Mouse (Mus musculus): ENCODE data around the gene Nup85. TPM values are rescaled to one million over a fixed set of nuclear protein-coding genes. Genes with fewer than 3 reads are reported as not detected.

Nup85 gene
- total and polyA plus RNA-seq, 2 experiments from 2014 or later, result 33.9 to 102 TPM

- no peak for DNase-seq (ENCODE audit: low spot score)
- 58% methylated on average over 4 of the region's 4 CpGs for WGBS
- no peak for ATAC-seq (ENCODE audit: insufficient read depth, low read depth)
- Histone ChIP-seq H3K9me3 (replicated peaks; ENCODE audit: control insufficient read depth, low read length) (0 out of 2 replicates have a peak, but pooled peaks cover 7% of the 10 kb centered on the region), H3K9ac (replicated peaks; ENCODE audit: low read depth, low read length) (no peak overlapping the region), H3K27ac (ENCODE audit: low read depth) (no peak overlapping the region), H3K27me3 (ENCODE audit: control insufficient read depth, insufficient read depth, low read length) (no peaks in the 10 kb centered on the region), H3K4me3 (ENCODE audit: low read depth, low read length) (no peak overlapping the region), H3K36me3 (replicated peaks; ENCODE audit: control insufficient read depth, insufficient read depth, low read length) (no peaks in the 10 kb centered on the region), H3K4me1 (ENCODE audit: control insufficient read depth, insufficient read depth) (no peaks in the 10 kb centered on the region), H3K4me2 (ENCODE audit: low read depth, low read length) (no peak overlapping the region)
- TF ChIP-seq CTCF (IDR thresholded peaks at IDR 0.05; ENCODE audit: low read depth), result peak; percentile 41
- no peak for TF ChIP-seq EP300 (IDR thresholded peaks at IDR 0.05; ENCODE audit: low read depth)
Measured at GRCm38 (mm10) chr11:115552783-115553182, 11.5 kb upstream of the Nup85 start.

GRCm38 (mm10) chr11:115555717-115556116 is 8.5 kb upstream of the Nup85 start:
- Histone ChIP-seq H3K4me3 (ENCODE audit: low read depth, low read length) (no peak overlapping the region), H3K36me3 (replicated peaks; ENCODE audit: control insufficient read depth, insufficient read depth, low read length) (no peaks in the 10 kb centered on the region), H3K9ac (replicated peaks; ENCODE audit: low read depth, low read length) (no peak overlapping the region), H3K4me2 (ENCODE audit: low read depth, low read length) (no peak overlapping the region), H3K9me3 (replicated peaks; ENCODE audit: control insufficient read depth, low read length) (no peaks in the 10 kb centered on the region), H3K4me1 (ENCODE audit: control insufficient read depth, insufficient read depth) (no peaks in the 10 kb centered on the region), H3K27me3 (ENCODE audit: control insufficient read depth, insufficient read depth, low read length) (no peaks in the 10 kb centered on the region), H3K27ac (ENCODE audit: low read depth) (no peak overlapping the region)
- DNase-seq (ENCODE audit: low spot score), result no peak
- WGBS, result 74% methylated on average over 17 of the region's 17 CpGs
- TF ChIP-seq CTCF (IDR thresholded peaks at IDR 0.05; ENCODE audit: low read depth) (no peak), EP300 (IDR thresholded peaks at IDR 0.05; ENCODE audit: low read depth) (no peak)
- no peak for ATAC-seq (ENCODE audit: insufficient read depth, low read depth)

- Histone ChIP-seq H3K9me3 (replicated peaks; ENCODE audit: control insufficient read depth, low read length) (no peaks in the 10 kb centered on the region), H3K27me3 (ENCODE audit: control insufficient read depth, insufficient read depth, low read length) (no peaks in the 10 kb centered on the region), H3K4me2 (ENCODE audit: low read depth, low read length) (peak overlapping the region; percentile 78), H3K27ac (ENCODE audit: low read depth) (no peak overlapping the region), H3K36me3 (replicated peaks; ENCODE audit: control insufficient read depth, insufficient read depth, low read length) (peaks cover 22% of the 10 kb centered on the region), H3K4me3 (ENCODE audit: low read depth, low read length) (peak overlapping the region; percentile 67), H3K9ac (replicated peaks; ENCODE audit: low read depth, low read length) (no peak overlapping the region), H3K4me1 (ENCODE audit: control insufficient read depth, insufficient read depth) (peaks cover 10% of the 10 kb centered on the region)
- no peak for ATAC-seq (ENCODE audit: insufficient read depth, low read depth)
- 38% methylated on average over 4 of the region's 4 CpGs for WGBS
- TF ChIP-seq CTCF (IDR thresholded peaks at IDR 0.05; ENCODE audit: low read depth) (no peak), EP300 (IDR thresholded peaks at IDR 0.05; ENCODE audit: low read depth) (no peak)
- no peak for DNase-seq (ENCODE audit: low spot score)
Measured at GRCm38 (mm10) chr11:115563406-115563805, 828 bp upstream of the Nup85 start.

DNA sequence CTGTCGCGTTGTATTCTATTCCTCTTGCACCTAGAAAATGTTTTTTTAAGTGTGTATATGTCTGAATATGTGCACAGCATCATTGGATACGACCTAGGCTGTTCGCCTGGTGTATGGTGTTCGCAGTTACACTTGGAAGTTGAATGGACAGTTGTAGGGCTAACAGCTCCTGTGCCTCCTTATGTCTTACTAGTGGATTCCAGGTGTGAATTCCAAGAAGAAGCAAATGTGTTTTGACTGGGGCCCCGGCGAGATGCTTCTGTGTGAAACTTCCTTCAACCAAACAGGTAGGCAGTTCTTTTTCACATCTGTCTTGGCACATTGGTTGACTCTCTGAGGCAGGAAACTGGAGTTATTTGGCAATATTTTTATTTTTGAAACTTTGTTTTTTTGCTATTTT is 727 bp downstream of the Nup85 start:
- TF ChIP-seq EP300 (IDR thresholded peaks at IDR 0.05; ENCODE audit: low read depth), result no peak
- TF ChIP-seq CTCF (IDR thresholded peaks at IDR 0.05; ENCODE audit: low read depth), result no peak
- H3K4me3 ChIP-seq (ENCODE audit: low read depth, low read length), result peak overlapping the region; percentile 67
- H3K4me2 ChIP-seq (ENCODE audit: low read depth, low read length), result peak overlapping the region; percentile 78
- H3K27ac ChIP-seq (ENCODE audit: low read depth), result no peak overlapping the region
- DNase-seq (ENCODE audit: low spot score) (no peak), ATAC-seq (ENCODE audit: insufficient read depth, low read depth) (no peak)
- WGBS, result 13% methylated on average over 7 of the region's 7 CpGs
- H3K4me1 ChIP-seq (ENCODE audit: control insufficient read depth, insufficient read depth), result peaks cover 10% of the 10 kb centered on the region
- no peaks in the 10 kb centered on the region for H3K9me3 ChIP-seq (replicated peaks; ENCODE audit: control insufficient read depth, low read length)
- peak overlapping the region; percentile 71 for H3K9ac ChIP-seq (replicated peaks; ENCODE audit: low read depth, low read length)
- H3K27me3 ChIP-seq (ENCODE audit: control insufficient read depth, insufficient read depth, low read length), result no peaks in the 10 kb centered on the region
- H3K36me3 ChIP-seq (replicated peaks; ENCODE audit: control insufficient read depth, insufficient read depth, low read length), result peaks cover 37% of the 10 kb centered on the region

DNA sequence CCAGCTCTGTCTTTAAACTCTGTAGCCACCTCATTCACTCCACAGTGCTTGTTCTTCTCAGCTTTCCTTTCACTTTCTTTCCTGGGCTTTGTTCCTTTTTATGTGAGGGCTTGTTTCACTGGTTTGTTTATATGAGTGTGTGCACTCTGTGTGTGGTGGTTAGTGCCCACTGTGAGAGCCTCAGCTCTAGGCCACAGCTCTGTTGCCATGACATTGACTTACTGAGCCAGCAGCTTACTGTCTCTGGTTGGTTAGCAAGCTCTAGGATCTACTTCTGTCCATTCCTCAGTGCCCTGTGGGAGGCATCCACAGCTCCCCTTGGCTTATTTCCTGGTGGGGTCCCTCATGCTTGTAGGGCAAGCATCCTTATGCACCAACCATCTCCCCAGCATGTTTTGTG is 14.8 kb downstream of the Nup85 start:
- no peak overlapping the region for H3K27ac ChIP-seq (ENCODE audit: low read depth)
- H3K4me1 ChIP-seq (ENCODE audit: control insufficient read depth, insufficient read depth), result no peaks in the 10 kb centered on the region
- H3K4me2 ChIP-seq (ENCODE audit: low read depth, low read length), result no peak overlapping the region
- H3K9ac ChIP-seq (replicated peaks; ENCODE audit: low read depth, low read length), result no peak overlapping the region
- ATAC-seq (ENCODE audit: insufficient read depth, low read depth) (no peak), DNase-seq (ENCODE audit: low spot score) (no peak)
- H3K36me3 ChIP-seq (replicated peaks; ENCODE audit: control insufficient read depth, insufficient read depth, low read length), result peaks cover 66% of the 10 kb centered on the region
- no peaks in the 10 kb centered on the region for H3K27me3 ChIP-seq (ENCODE audit: control insufficient read depth, insufficient read depth, low read length)
- H3K4me3 ChIP-seq (ENCODE audit: low read depth, low read length), result no peak overlapping the region
- H3K9me3 ChIP-seq (replicated peaks; ENCODE audit: control insufficient read depth, low read length), result no peaks in the 10 kb centered on the region
- TF ChIP-seq EP300 (IDR thresholded peaks at IDR 0.05; ENCODE audit: low read depth) (no peak), CTCF (IDR thresholded peaks at IDR 0.05; ENCODE audit: low read depth) (no peak)

DNA sequence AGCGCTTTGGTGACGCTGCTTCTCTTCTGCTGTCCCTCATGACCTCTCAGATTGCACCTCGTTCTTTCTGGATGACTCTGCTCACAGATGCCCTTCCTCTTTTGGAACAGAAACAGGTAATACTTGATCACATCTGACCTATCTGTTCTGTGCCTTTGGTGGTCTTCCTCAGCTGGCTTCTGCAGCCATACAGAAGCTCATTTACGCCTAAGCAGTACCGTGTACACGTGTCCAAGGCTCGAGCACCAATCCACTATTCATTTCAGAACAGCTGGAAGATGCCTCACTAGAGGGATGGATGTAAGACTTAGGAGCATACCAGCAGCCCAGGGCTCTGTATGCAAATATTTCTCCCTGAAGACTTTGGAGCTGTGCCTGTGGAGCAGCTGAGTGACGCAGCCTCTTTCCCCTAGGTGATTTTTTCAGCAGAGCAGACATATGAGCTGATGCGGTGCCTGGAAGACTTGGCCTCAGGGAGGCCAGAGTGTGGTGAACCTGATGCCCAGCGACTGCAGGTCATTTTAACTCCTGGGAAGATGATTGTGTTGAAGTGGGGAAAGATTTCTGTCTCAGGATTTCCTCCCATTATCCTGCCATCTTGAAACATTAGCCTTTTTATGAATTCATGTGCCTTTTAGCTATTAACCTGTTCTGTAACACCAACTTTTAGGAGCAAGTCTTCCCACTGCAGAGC is 18.8 kb downstream of the Nup85 start:
- peaks cover 94% of the 10 kb centered on the region for H3K36me3 ChIP-seq (replicated peaks; ENCODE audit: control insufficient read depth, insufficient read depth, low read length)
- ATAC-seq (ENCODE audit: insufficient read depth, low read depth) (no peak), DNase-seq (ENCODE audit: low spot score) (no peak)
- no peak overlapping the region for H3K27ac ChIP-seq (ENCODE audit: low read depth)
- no peaks in the 10 kb centered on the region for H3K9me3 ChIP-seq (replicated peaks; ENCODE audit: control insufficient read depth, low read length)
- 79% methylated on average over 10 of the region's 10 CpGs for WGBS
- H3K27me3 ChIP-seq (ENCODE audit: control insufficient read depth, insufficient read depth, low read length), result no peaks in the 10 kb centered on the region
- no peak overlapping the region for H3K4me3 ChIP-seq (ENCODE audit: low read depth, low read length)
- no peak overlapping the region for H3K9ac ChIP-seq (replicated peaks; ENCODE audit: low read depth, low read length)
- no peak for TF ChIP-seq EP300 (IDR thresholded peaks at IDR 0.05; ENCODE audit: low read depth)
- TF ChIP-seq CTCF (IDR thresholded peaks at IDR 0.05; ENCODE audit: low read depth), result no peak
- H3K4me1 ChIP-seq (ENCODE audit: control insufficient read depth, insufficient read depth), result no peaks in the 10 kb centered on the region
- H3K4me2 ChIP-seq (ENCODE audit: low read depth, low read length), result no peak overlapping the region
